Mouse (Mus musculus): ENCODE results near the gene Gab3.

GRCm38 (mm10) chrX:75035162-75035561, 50.1 kb downstream of the Gab3 start:
- TF ChIP-seq CTCF (IDR thresholded peaks at IDR 0.05; ENCODE audit: borderline replicate concordance, extremely low read depth, insufficient read depth, insufficient read length) (no peak), POLR2A (IDR thresholded peaks at IDR 0.05; ENCODE audit: borderline replicate concordance, extremely low read depth, insufficient read depth, insufficient read length, poor library complexity, severe bottlenecking) (no peak)

Data from brain, embryonic 14.5 days (tissue).